In genomic region chr9:90098934-90099333, GRCm38 (mm10) we compare ENCODE assay signal across 14 mouse cellular contexts. TPM values are rescaled to one million over a fixed set of nuclear protein-coding genes. Genes with fewer than 3 reads are reported as not detected.
DNase-seq lines count a peak whose midpoint lies in the region; ATAC-seq and TF ChIP-seq lines count a peak whose summit lies in the region.
"Had no signal": no experiment of that assay in that cellular context is flagged by ENCODE, and none has a peak within 500 bp of the region (broad histone marks: within the 10 kb centered on the region; RNA-seq: fewer than 3 reads in every experiment).

No protein-coding gene starts in this region.

- no peaks in the 10 kb centered on the region for H3K9me3 ChIP-seq in E14TG2a.4 (ENCODE audit: low read length)
- H3K9me3 ChIP-seq: liver, embryonic 13.5 days; midbrain, embryonic 12.5 days had no signal

- 0 out of 2 replicates have a peak, but pooled peaks have one; percentile 53 for ATAC-seq in granulocyte monocyte progenitor cell, adult 5-6 weeks (replicated peaks; ENCODE audit: poor library complexity, severe bottlenecking)
- ATAC-seq: forebrain, postnatal 0 days; inflammation-experienced regulatory T-cells, adult 6 months had no signal

- H3K27ac ChIP-seq in layer of hippocampus, adult 2 months = no peak overlapping the region
- H3K27ac ChIP-seq: liver, embryonic 13.5 days; midbrain, embryonic 12.5 days had no signal

- H3K36me3 ChIP-seq in E14TG2a.4 (ENCODE audit: insufficient read depth, low read length) = peaks cover 99% of the 10 kb centered on the region

- peak; percentile 58 for TF ChIP-seq CTCF in layer of hippocampus, adult 2 months (conservative IDR thresholded peaks at IDR 0.05)
- TF ChIP-seq CTCF in E14TG2a.4 (conservative IDR thresholded peaks at IDR 0.05; ENCODE audit: low read length) = peak; percentile 44

- DNase-seq in layer of hippocampus, adult 2 months (ENCODE audit: low spot score in 2 of 2) = no peak
- DNase-seq in layer of hippocampus, adult 18-20 months (ENCODE audit: low spot score in 2 of 2) = no peak
- DNase-seq in A20 (ENCODE audit: low read depth, low spot score) (peak; percentile 41), adipocyte (ENCODE audit: low spot score) (no peak)
- no peak for DNase-seq in adrenal gland, adult (ENCODE audit: inconsistent age in 2 of 2, low spot score in 1 of 2)
- DNase-seq in heart, postnatal 4 days = no peak
- DNase-seq: adrenal gland, postnatal 25 days; forebrain, postnatal 0 days; kidney, postnatal 4 days; liver, embryonic 13.5 days had no signal

- no peak overlapping the region for H3K4me3 ChIP-seq in layer of hippocampus, adult 2 months
- no peak overlapping the region for H3K4me3 ChIP-seq in E14TG2a.4 (replicated peaks; ENCODE audit: low read length)
- H3K4me3 ChIP-seq: liver, embryonic 13.5 days; midbrain, embryonic 12.5 days had no signal

- peaks cover 31% of the 10 kb centered on the region for H3K4me1 ChIP-seq in E14TG2a.4 (replicated peaks; ENCODE audit: low read depth, low read length)
- H3K4me1 ChIP-seq: liver, embryonic 13.5 days; midbrain, embryonic 12.5 days had no signal

- H3K27me3 ChIP-seq in E14TG2a.4 (ENCODE audit: insufficient read depth, low read length) = no peaks in the 10 kb centered on the region
- H3K27me3 ChIP-seq: liver, embryonic 13.5 days; midbrain, embryonic 12.5 days had no signal

RNA-seq across cellular contexts. Expression of gene Morf4l1, which starts 15.6 kb away (rescaled TPM):
- 100 to 1,000 TPM; 429 to 442 TPM for total RNA-seq in layer of hippocampus, adult 2 months (2021)
- total RNA-seq in layer of hippocampus, adult 18-20 months (2021) = 100 to 1,000 TPM; 441 to 446 TPM
- 319 and 364 TPM in 2 replicates for total RNA-seq in granulocyte monocyte progenitor cell, adult 5-6 weeks (2014; fragmentation: Nextera tagmentation)
- 210 and 242 TPM in 2 replicates for total RNA-seq in granulocyte monocyte progenitor cell, adult 5-6 weeks (2017)
- 100 to 1,000 TPM; 325 to 333 TPM for total RNA-seq in heart, postnatal 4 days (2021)

RNA-seq across cellular contexts. Expression of gene Ctsh, which starts 45.0 kb away (rescaled TPM):
- 10 to 100 TPM; 13.7 to 16.0 TPM for total RNA-seq in layer of hippocampus, adult 2 months (2021)
- total RNA-seq in layer of hippocampus, adult 18-20 months (2021) = 10 to 100 TPM; 13.5 to 15.9 TPM
- total RNA-seq in granulocyte monocyte progenitor cell, adult 5-6 weeks (2014; fragmentation: Nextera tagmentation) = 131 and 141 TPM in 2 replicates
- 53.6 and 57.1 TPM in 2 replicates for total RNA-seq in granulocyte monocyte progenitor cell, adult 5-6 weeks (2017)
- 10 to 100 TPM; 41.3 to 46.8 TPM for total RNA-seq in heart, postnatal 4 days (2021)
